Mouse (Mus musculus): ENCODE data around the gene Dut. TPM values are rescaled to one million over a fixed set of nuclear protein-coding genes. Genes with fewer than 3 reads are reported as not detected.
"Not testable (repeated sequence)": the region's sequence is repeated elsewhere in the genome, so short reads cannot be mapped to it uniquely, and the experiment has no call there.

The Dut gene
- polyA plus RNA-seq, 1 experiment from 2014 or later = 134 TPM

- H3K4me2 ChIP-seq (replicated peaks) = no peak overlapping the region
- H3K4me1 ChIP-seq (replicated peaks) = no peaks in the 10 kb centered on the region
- 84% methylated on average over 14 of the region's 14 CpGs for WGBS
- H3K4me3 ChIP-seq (replicated peaks) = no peak overlapping the region
- H3K9me3 ChIP-seq = no peaks in the 10 kb centered on the region
- 0 out of 2 replicates have a peak, but pooled peaks have one; percentile 39 for ATAC-seq
- H3K36me3 ChIP-seq = peaks cover 11% of the 10 kb centered on the region
- H3K27me3 ChIP-seq (replicated peaks) = no peaks in the 10 kb centered on the region
- no peak overlapping the region for H3K27ac ChIP-seq
- no peak overlapping the region for H3K9ac ChIP-seq
Measured at GRCm38 (mm10) chr2:125259230-125260120, 12.5 kb downstream of the Dut start.

GRCm38 (mm10) chr2:125260326-125260725 lies 13.3 kb downstream of the Dut start:
- Histone ChIP-seq H3K4me3 (replicated peaks) (no peak overlapping the region), H3K36me3 (peaks cover 8% of the 10 kb centered on the region), H3K27me3 (replicated peaks) (no peaks in the 10 kb centered on the region), H3K27ac (no peak overlapping the region), H3K4me1 (replicated peaks) (no peaks in the 10 kb centered on the region), H3K9me3 (no peaks in the 10 kb centered on the region), H3K9ac (no peak overlapping the region), H3K4me2 (replicated peaks) (no peak overlapping the region)
- no peak for ATAC-seq
- 75% methylated on average over 2 of the region's 2 CpGs for WGBS

GRCm38 (mm10) chr2:125263056-125263455 lies 16.1 kb downstream of the Dut start:
- Histone ChIP-seq H3K36me3 (no peaks in the 10 kb centered on the region), H3K4me1 (replicated peaks) (no peaks in the 10 kb centered on the region), H3K9me3 (no peaks in the 10 kb centered on the region), H3K4me3 (replicated peaks) (no peak overlapping the region), H3K27me3 (replicated peaks) (no peaks in the 10 kb centered on the region), H3K9ac (no peak overlapping the region), H3K4me2 (replicated peaks) (no peak overlapping the region), H3K27ac (no peak overlapping the region)
- ATAC-seq = 0 out of 2 replicates have a peak, but pooled peaks have one; percentile 44
- WGBS = 20% methylated on average over 5 of the region's 5 CpGs

DNA sequence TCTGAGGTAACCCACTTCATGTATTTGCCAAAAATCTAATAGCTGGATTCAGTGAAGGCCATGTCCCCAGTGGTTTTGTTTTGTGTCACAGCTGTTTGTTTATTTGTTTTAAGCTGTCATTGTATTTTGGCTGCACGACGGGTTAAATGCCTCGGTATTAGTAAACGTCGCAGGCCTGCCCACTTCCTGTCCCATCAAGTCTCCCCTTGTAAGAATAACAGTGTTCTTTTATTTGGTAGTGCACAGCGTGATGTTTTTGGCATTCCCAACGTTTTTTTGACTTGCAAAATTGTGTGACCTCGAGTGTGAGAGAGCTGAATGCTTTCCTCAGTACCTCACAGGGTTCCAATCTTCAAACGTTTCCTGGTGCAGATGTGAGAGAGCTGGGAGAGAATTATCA lies 16.8 kb downstream of the Dut start:
- H3K4me1 ChIP-seq (replicated peaks) = no peaks in the 10 kb centered on the region
- no peaks in the 10 kb centered on the region for H3K9me3 ChIP-seq
- ATAC-seq = no peak
- H3K4me3 ChIP-seq (replicated peaks) = no peak overlapping the region
- no peaks in the 10 kb centered on the region for H3K36me3 ChIP-seq
- 15% methylated on average over 9 of the region's 9 CpGs for WGBS
- H3K4me2 ChIP-seq (replicated peaks) = no peak overlapping the region
- H3K27me3 ChIP-seq (replicated peaks) = no peaks in the 10 kb centered on the region
- H3K27ac ChIP-seq = no peak overlapping the region
- H3K9ac ChIP-seq = no peak overlapping the region

GRCm38 (mm10) chr2:125268876-125269275 lies 21.9 kb downstream of the Dut start:
- Histone ChIP-seq H3K9me3 (no peaks in the 10 kb centered on the region), H3K27me3 (replicated peaks) (no peaks in the 10 kb centered on the region), H3K9ac (no peak overlapping the region), H3K4me2 (replicated peaks) (no peak overlapping the region), H3K36me3 (no peaks in the 10 kb centered on the region), H3K27ac (no peak overlapping the region), H3K4me3 (replicated peaks) (no peak overlapping the region), H3K4me1 (replicated peaks) (no peaks in the 10 kb centered on the region)
- no peak for ATAC-seq
- 52% methylated on average over 1 of the region's 1 CpGs for WGBS

- H3K4me3 ChIP-seq (replicated peaks) = no peak overlapping the region
- H3K9ac ChIP-seq = no peak overlapping the region
- no peaks in the 10 kb centered on the region for H3K36me3 ChIP-seq
- no peaks in the 10 kb centered on the region for H3K27me3 ChIP-seq (replicated peaks)
- H3K4me2 ChIP-seq (replicated peaks) = no peak overlapping the region
- H3K4me1 ChIP-seq (replicated peaks) = no peaks in the 10 kb centered on the region
- no peaks in the 10 kb centered on the region for H3K9me3 ChIP-seq
- 46% methylated on average over 5 of the region's 5 CpGs for WGBS
- no peak for ATAC-seq
- no peak overlapping the region for H3K27ac ChIP-seq
Measured at GRCm38 (mm10) chr2:125275617-125276016, 28.6 kb downstream of the Dut start.

GRCm38 (mm10) chr2:125276692-125277091 lies 29.7 kb downstream of the Dut start:
- H3K9ac ChIP-seq = no peak overlapping the region
- no peaks in the 10 kb centered on the region for H3K4me1 ChIP-seq (replicated peaks)
- H3K27me3 ChIP-seq (replicated peaks) = no peaks in the 10 kb centered on the region
- 84% methylated on average over 5 of the region's 5 CpGs for WGBS
- H3K4me2 ChIP-seq (replicated peaks) = no peak overlapping the region
- no peak overlapping the region for H3K4me3 ChIP-seq (replicated peaks)
- no peak for ATAC-seq
- H3K27ac ChIP-seq = no peak overlapping the region
- H3K9me3 ChIP-seq = no peaks in the 10 kb centered on the region
- H3K36me3 ChIP-seq = no peaks in the 10 kb centered on the region

DNA sequence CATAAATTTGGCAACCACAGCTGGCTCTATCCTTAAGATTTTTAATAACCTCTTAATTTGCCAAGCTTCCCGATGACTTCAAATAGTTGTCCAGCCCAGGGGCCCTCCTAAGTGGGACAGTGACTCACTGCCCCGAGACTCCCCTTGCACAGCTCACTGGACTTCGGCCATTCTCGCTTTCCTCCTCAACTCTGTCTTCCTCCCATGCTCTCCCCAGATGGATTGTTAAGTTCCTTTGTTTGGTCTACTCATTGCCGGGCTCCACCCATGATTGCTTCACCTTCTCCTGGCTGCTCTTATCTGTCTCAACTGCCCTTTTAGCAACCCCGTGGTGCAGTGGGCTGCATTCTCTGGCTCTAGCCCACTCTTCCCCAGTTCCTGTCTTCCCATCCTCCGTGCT lies 31.5 kb downstream of the Dut start:
- no peaks in the 10 kb centered on the region for H3K27me3 ChIP-seq (replicated peaks)
- WGBS = 52% methylated on average over 7 of the region's 7 CpGs

DNA sequence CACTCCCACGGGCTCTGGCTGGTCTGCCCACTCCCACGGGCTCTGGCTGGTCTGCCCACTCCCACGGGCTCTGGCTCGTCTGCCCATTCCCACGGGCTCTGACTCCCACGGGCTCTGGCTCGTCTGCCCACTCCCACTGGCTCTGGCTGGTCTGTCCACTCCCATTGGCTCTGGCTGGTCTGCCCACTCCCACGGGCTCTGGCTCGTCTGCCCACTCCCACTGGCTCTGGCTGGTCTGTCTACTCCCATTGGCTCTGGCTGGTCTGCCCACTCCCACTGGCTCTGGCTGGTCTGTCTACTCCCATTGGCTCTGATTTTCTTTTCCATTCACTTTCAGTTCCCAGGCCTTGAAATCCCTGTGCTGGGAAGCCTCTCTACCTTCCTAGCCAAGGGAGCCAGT lies 33.0 kb downstream of the Dut start:
- 81% methylated on average over 9 of the region's 9 CpGs for WGBS
- not testable (repeated sequence) for H3K9ac ChIP-seq; H3K9me3 ChIP-seq; H3K4me3 ChIP-seq (replicated peaks); H3K4me1 ChIP-seq (replicated peaks); H3K27me3 ChIP-seq (replicated peaks); H3K27ac ChIP-seq; H3K4me2 ChIP-seq (replicated peaks); ATAC-seq; H3K36me3 ChIP-seq

More for the DNA sequence above, 31.5 kb downstream of the Dut start:
- no peaks in the 10 kb centered on the region for H3K9me3 ChIP-seq
- no peaks in the 10 kb centered on the region for H3K4me1 ChIP-seq (replicated peaks)
- no peaks in the 10 kb centered on the region for H3K36me3 ChIP-seq
- ATAC-seq = peak; percentile 88
- H3K27ac ChIP-seq = no peak overlapping the region
- H3K9ac ChIP-seq = no peak overlapping the region
- H3K4me3 ChIP-seq (replicated peaks) = no peak overlapping the region
- no peak overlapping the region for H3K4me2 ChIP-seq (replicated peaks)

DNA sequence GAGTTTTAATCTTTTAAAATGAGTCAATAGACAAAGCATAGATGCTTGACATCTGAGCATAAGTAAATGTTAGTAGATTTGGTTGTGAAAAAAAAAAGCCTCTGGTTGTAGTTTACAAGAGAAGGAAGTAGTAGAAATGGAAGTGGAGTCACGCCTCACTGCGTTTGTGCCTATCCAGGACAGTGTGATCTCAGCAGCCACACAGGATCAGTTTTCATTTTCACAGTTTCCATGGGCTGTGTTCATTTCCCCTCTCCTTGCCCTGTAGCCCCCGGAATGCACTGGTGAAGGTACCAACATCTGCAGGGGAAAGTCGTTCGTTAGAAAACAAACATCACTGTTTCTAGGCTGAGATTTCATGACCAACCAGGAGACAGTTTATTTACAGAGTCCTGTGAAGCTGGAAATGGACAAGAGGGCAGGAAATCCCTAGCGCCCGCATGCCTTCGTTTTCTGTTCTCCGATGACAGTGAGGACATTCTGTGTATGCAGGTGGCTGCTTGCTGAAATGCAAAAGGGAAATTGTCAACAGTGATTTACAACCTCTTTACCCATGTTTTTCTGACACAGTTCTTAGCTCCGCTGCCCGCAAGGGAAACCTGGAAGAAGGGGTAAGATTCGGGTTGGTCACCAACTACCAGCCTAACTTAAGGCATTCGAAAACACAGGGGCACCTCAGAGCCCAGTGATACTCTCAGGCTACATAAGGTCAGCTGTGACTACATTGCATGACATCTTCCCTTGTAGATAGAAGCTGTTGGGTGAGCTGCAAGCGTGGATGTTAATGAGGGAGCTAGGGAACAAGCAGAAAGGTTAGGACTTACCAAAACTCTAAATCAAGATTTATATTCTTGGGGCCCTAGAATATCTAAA lies 35.6 kb downstream of the Dut start:
- no peak overlapping the region for H3K4me3 ChIP-seq (replicated peaks)
- no peaks in the 10 kb centered on the region for H3K27me3 ChIP-seq (replicated peaks)
- 43% methylated on average over 14 of the region's 14 CpGs for WGBS
- ATAC-seq = no peak
- H3K27ac ChIP-seq = no peak overlapping the region
- H3K9ac ChIP-seq = no peak overlapping the region
- peak overlapping the region; percentile 33; the same call in 1 of the 2 replicates for H3K4me2 ChIP-seq (replicated peaks)
- H3K9me3 ChIP-seq = no peaks in the 10 kb centered on the region
- H3K36me3 ChIP-seq = no peaks in the 10 kb centered on the region
- H3K4me1 ChIP-seq (replicated peaks) = no peaks in the 10 kb centered on the region

DNA sequence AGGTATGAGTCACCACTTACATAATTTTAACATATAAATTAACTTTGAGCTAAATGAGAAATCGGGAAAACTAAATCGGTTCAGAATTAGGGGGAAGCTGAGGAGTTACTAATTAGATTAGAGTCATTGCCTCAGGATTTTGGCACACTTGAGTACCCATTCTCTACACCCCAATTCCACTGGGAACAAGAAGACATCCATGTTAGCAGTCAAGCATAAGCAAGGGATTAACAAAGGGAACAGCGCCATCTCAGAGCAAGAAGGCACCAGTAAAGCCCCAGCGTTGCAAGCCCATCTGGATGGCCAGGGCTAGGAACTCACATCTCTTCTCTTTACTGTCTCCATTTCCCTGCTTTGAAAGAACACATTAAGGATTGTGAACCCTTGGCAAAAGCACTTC lies 38.8 kb downstream of the Dut start:
- Histone ChIP-seq H3K36me3 (no peaks in the 10 kb centered on the region), H3K4me1 (replicated peaks) (no peaks in the 10 kb centered on the region), H3K4me3 (replicated peaks) (no peak overlapping the region), H3K9ac (no peak overlapping the region), H3K4me2 (replicated peaks) (no peak overlapping the region), H3K27me3 (replicated peaks) (no peaks in the 10 kb centered on the region), H3K27ac (no peak overlapping the region), H3K9me3 (no peaks in the 10 kb centered on the region)
- no peak for ATAC-seq
- WGBS = 89% methylated on average over 4 of the region's 4 CpGs

DNA sequence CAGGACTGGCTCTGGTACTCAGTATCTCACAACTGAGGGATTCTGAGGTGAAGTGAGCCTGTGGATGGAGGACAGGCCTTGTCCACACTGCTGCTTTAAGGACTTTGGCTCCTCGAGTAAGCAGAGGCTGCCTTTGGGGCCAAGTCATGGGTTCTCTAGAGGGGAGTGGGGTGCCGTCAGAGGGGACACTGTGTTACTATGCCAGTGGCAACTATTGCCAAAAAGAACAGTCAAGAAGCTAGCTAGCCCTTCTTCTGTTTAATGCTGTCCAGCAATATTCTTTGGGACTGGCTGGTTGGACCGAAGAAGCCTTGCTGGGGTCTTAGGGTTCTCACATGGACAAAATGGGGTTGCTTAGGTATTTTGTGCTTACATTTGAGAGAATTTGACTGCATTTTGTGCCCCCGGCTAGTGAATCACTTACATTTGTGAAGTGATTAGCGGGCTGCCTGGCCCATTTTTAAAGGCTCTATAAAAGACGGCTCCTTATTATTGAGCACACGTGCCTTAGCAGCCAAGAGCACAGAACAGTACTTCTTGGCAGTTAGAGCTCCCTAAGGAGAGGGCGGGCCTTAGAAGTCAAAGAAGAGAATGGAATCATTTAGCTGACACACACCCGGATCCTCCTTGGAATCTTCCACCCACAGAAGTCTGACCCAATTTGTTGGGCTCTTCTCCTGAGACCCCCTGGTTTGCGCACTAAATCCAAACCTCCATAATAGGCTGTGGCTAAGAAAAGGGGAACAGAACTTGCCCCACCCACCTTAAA lies 43.4 kb downstream of the Dut start:
- Histone ChIP-seq H3K27me3 (replicated peaks) (no peaks in the 10 kb centered on the region), H3K27ac (no peak overlapping the region), H3K36me3 (no peaks in the 10 kb centered on the region), H3K4me1 (replicated peaks) (no peaks in the 10 kb centered on the region), H3K4me2 (replicated peaks) (no peak overlapping the region), H3K9me3 (no peaks in the 10 kb centered on the region), H3K4me3 (replicated peaks) (no peak overlapping the region), H3K9ac (no peak overlapping the region)
- ATAC-seq = no peak
- 81% methylated on average over 10 of the region's 10 CpGs for WGBS

Data from intestine, embryonic 15.5 days (tissue).